Mouse (Mus musculus) hematopoietic stem cell, adult 5-6 weeks (primary cell): Measurements from ENCODE around the gene Cfl1. TPM values are rescaled to one million over a fixed set of nuclear protein-coding genes. Genes with fewer than 3 reads are reported as not detected.

Source experiments
- ATAC-seq, 2 experiments: fragments of 125-278 bp in 1 of 2; replicated peaks in 1 of 2; 2 replicates each; pipeline ENCODE4 v1.8.0; 2016 to 2017; ENCODE audit warnings: inconsistent platforms in 2 of 2, mild to moderate bottlenecking in 2 of 2, moderate number of reproducible peaks in 2 of 2, low read depth in 1 of 2, moderate TSS enrichment in 1 of 2; ENCODE audit not compliant: low FRiP score in 2 of 2, poor library complexity in 2 of 2, severe bottlenecking in 2 of 2, insufficient read depth in 1 of 2, low TSS enrichment in 1 of 2
- total RNA-seq: library from RNA; stranded (forward); fragments of 172-1452, 232-1000 nt; gene quantifications from 2 replicates; pipeline ENCODE4 v1.2.3, GENCODE M21; 2017

Gene Cfl1
- total RNA-seq, 1 experiment from 2014 or later: 953 TPM

- ATAC-seq: peak; percentile 95
These were observed 20.1 kb downstream of the Cfl1 start, which contains the start of gene Snx32 for GRCm38 (mm10) chr19:5510031-5511026. TSS of gene Snx32 (minus strand) at chr19:5510538.

GRCm38 (mm10) chr19:5511074-5511632, 20.9 kb downstream of the Cfl1 start:
- ATAC-seq: no peak

- peak; percentile 60 to 70 for ATAC-seq
These were observed 22.1 kb downstream of the Cfl1 start for GRCm38 (mm10) chr19:5512091-5513004.

- ATAC-seq: no peak
These were observed 22.7 kb downstream of the Cfl1 start for GRCm38 (mm10) chr19:5513005-5513349.

GRCm38 (mm10) chr19:5515840-5516777, 25.9 kb downstream of the Cfl1 start:
- no peak for ATAC-seq

- ATAC-seq: no peak
These were observed 26.8 kb downstream of the Cfl1 start for GRCm38 (mm10) chr19:5516906-5517505.

- no peak for ATAC-seq
These were observed 28.5 kb downstream of the Cfl1 start for GRCm38 (mm10) chr19:5518721-5519120.

- no peak for ATAC-seq
These were observed 34.9 kb downstream of the Cfl1 start for GRCm38 (mm10) chr19:5525204-5525603.

GRCm38 (mm10) chr19:5529325-5530137, 39.3 kb downstream of the Cfl1 start:
- peak; percentile 97 to 98 for ATAC-seq

- ATAC-seq: no peak
These were observed 39.9 kb downstream of the Cfl1 start for GRCm38 (mm10) chr19:5530138-5530524.

- ATAC-seq: no peak
These were observed 42.3 kb downstream of the Cfl1 start for GRCm38 (mm10) chr19:5532520-5532919.

- ATAC-seq: no peak
These were observed 48.5 kb downstream of the Cfl1 start for GRCm38 (mm10) chr19:5538786-5539185.

GRCm38 (mm10) chr19:5543362-5543761, 53.1 kb downstream of the Cfl1 start:
- no peak for ATAC-seq

- ATAC-seq: no peak
These were observed 53.8 kb downstream of the Cfl1 start for GRCm38 (mm10) chr19:5544031-5544430.
